Mouse (Mus musculus): ENCODE measurements around the gene Dcaf8. TPM values are rescaled to one million over a fixed set of nuclear protein-coding genes. Genes with fewer than 3 reads are reported as not detected.

The Dcaf8 gene
- total and polyA plus RNA-seq, 3 experiments = 31.7 to 49.0 (median 45.8) TPM

- Histone ChIP-seq H3K36me3 (ENCODE audit: control insufficient read depth in 1 of 2, insufficient read depth in 2 of 2, low read length in 2 of 2) (peaks cover 0 to 2% of the 10 kb centered on the region in 2 experiments; a peak in 1 of 4 replicates), H3K9me3 (replicated peaks; ENCODE audit: insufficient read depth, low read length) (no peaks in the 10 kb centered on the region), H3K4me3 (ENCODE audit: control insufficient read depth in 1 of 2, insufficient read depth in 1 of 2, low read depth in 2 of 2, low read length in 2 of 2) (no peak overlapping the region), H3K27me3 (ENCODE audit: control insufficient read depth in 1 of 2, insufficient read depth in 2 of 2, low read length in 2 of 2) (no peaks in the 10 kb centered on the region), H3K79me2 (ENCODE audit: control insufficient read depth, insufficient read depth, low read length, poor library complexity) (no peaks in the 10 kb centered on the region), H3K27ac (ENCODE audit: control insufficient read depth, low read depth, low read length) (no peak overlapping the region), H3K4me1 (ENCODE audit: control insufficient read depth in 1 of 2, insufficient read depth in 2 of 2, low read length in 2 of 2) (no peaks in the 10 kb centered on the region), H3K9ac (ENCODE audit: control insufficient read depth, low read depth, low read length, poor library complexity, severe bottlenecking) (no peak overlapping the region)
- TF ChIP-seq E2F4 (IDR thresholded peaks at IDR 0.05; ENCODE audit: borderline replicate concordance, low read depth, low read length) (no peak), MEF2A (IDR thresholded peaks at IDR 0.05; ENCODE audit: extremely low read depth, insufficient replicate concordance, low read depth, low read length, poor library complexity, severe bottlenecking) (no peak), UBTF (IDR thresholded peaks at IDR 0.05; ENCODE audit: borderline replicate concordance, insufficient read depth, low read depth, low read length) (no peak), TAL1 (IDR thresholded peaks at IDR 0.05; ENCODE audit: low read length) (no peak)
- no peak for DNase-seq (ENCODE audit: low read depth, low spot score)
Measured at GRCm38 (mm10) chr1:172141529-172141928, 6.4 kb upstream of the Dcaf8 start.

- no peaks in the 10 kb centered on the region for H3K27me3 ChIP-seq (ENCODE audit: control insufficient read depth in 1 of 2, insufficient read depth in 2 of 2, low read length in 2 of 2)
- no peak overlapping the region for H3K9ac ChIP-seq (ENCODE audit: control insufficient read depth, low read depth, low read length, poor library complexity, severe bottlenecking)
- H3K4me1 ChIP-seq (ENCODE audit: control insufficient read depth in 1 of 2, insufficient read depth in 2 of 2, low read length in 2 of 2) = peaks cover 0 to 6% of the 10 kb centered on the region in 2 experiments; a peak in 2 of 4 replicates
- TF ChIP-seq USF1 (IDR thresholded peaks at IDR 0.05; ENCODE audit: low read depth, low read length) = no peak
- peak; percentile 70 for TF ChIP-seq ZNF384 (IDR thresholded peaks at IDR 0.05; ENCODE audit: low read depth, low read length)
- TF ChIP-seq GATA1 (IDR thresholded peaks at IDR 0.05; ENCODE audit: low read depth, low read length) = no peak
- TF ChIP-seq SMC3 (IDR thresholded peaks at IDR 0.05; ENCODE audit: low read depth, low read length) = peak; percentile 79
- TF ChIP-seq JUND (IDR thresholded peaks at IDR 0.05; ENCODE audit: low read depth, low read length) = no peak
- TF ChIP-seq CTCF (IDR thresholded peaks at IDR 0.05 in 2 of 3, conservative IDR thresholded peaks at IDR 0.05 in 1 of 3; ENCODE audit: control insufficient read depth in 1 of 3, insufficient read depth in 1 of 3, low read depth in 2 of 3, low read length in 3 of 3, poor library complexity in 1 of 3, severe bottlenecking in 1 of 3) = peak; percentile 52 to 77 (median 56)
- no peak for TF ChIP-seq RCOR1 (IDR thresholded peaks at IDR 0.05; ENCODE audit: low read depth, low read length)
- no peak for TF ChIP-seq UBTF (IDR thresholded peaks at IDR 0.05; ENCODE audit: borderline replicate concordance, insufficient read depth, low read depth, low read length)
- TF ChIP-seq MYC (IDR thresholded peaks at IDR 0.05; ENCODE audit: low read depth, low read length) = no peak
- TF ChIP-seq RAD21 (IDR thresholded peaks at IDR 0.05; ENCODE audit: low read depth, low read length) = peak; percentile 72
- peak; percentile 82 for TF ChIP-seq ZC3H11A (IDR thresholded peaks at IDR 0.05; ENCODE audit: low read depth, low read length)
- no peak for TF ChIP-seq MAFK (IDR thresholded peaks at IDR 0.05; ENCODE audit: borderline replicate concordance, low read depth, low read length)
- no peak overlapping the region for H3K27ac ChIP-seq (ENCODE audit: control insufficient read depth, low read depth, low read length)
- DNase-seq (ENCODE audit: low read depth, low spot score) = peak; percentile 86
- peaks cover 6% of the 10 kb centered on the region for H3K79me2 ChIP-seq (ENCODE audit: control insufficient read depth, insufficient read depth, low read length, poor library complexity)
- H3K9me3 ChIP-seq (replicated peaks; ENCODE audit: insufficient read depth, low read length) = no peaks in the 10 kb centered on the region
- H3K36me3 ChIP-seq (ENCODE audit: control insufficient read depth in 1 of 2, insufficient read depth in 2 of 2, low read length in 2 of 2) = peaks cover 0 to 6% of the 10 kb centered on the region in 2 experiments; a peak in 2 of 4 replicates
- no peak overlapping the region for H3K4me3 ChIP-seq (ENCODE audit: control insufficient read depth in 1 of 2, insufficient read depth in 1 of 2, low read depth in 2 of 2, low read length in 2 of 2)
Measured at GRCm38 (mm10) chr1:172143570-172143969, 4.3 kb upstream of the Dcaf8 start.

All from MEL (cell line).